Mouse (Mus musculus): ENCODE results near the gene Rpf1.

DNA sequence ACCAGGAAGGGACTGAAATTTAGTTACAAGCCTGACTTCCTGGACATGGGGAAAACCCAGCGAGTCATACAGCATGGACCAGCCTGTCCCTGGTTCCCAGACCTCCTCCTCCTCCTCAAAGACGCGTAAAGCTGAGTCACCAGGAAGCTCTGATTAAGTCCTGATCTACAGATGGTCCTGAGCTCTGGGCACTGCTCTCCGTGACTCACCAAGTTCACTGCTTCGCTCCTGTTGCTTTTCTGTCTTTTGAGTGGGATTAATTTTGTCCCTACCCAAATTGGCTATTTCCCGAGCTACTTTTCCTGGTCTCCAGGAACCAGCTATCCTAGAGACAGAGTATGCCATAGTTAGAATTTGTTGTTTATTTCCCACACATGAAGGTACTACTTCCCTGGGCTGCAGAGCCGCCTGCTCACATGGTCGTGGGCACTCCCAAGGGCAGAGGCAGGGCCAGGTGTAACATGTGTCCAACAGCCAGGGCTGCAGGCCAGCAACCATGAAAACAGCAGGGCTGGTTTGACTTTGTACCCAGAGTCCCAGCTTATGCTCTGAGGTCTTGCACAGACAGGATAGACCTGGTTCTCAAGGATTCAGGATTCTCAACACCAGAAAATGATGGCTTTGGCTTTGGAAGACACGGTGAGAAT, 46.8 kb upstream of the Rpf1 start:
- TF ChIP-seq CTCF (IDR thresholded peaks at IDR 0.05) (no peak), POLR2A (IDR thresholded peaks at IDR 0.05; ENCODE audit: insufficient read depth, low read depth, low read length) (no peak)

Data from heart, adult 2 months (tissue).